Mouse (Mus musculus): ENCODE data around the gene Chst11.

Chst11 gene

DNA sequence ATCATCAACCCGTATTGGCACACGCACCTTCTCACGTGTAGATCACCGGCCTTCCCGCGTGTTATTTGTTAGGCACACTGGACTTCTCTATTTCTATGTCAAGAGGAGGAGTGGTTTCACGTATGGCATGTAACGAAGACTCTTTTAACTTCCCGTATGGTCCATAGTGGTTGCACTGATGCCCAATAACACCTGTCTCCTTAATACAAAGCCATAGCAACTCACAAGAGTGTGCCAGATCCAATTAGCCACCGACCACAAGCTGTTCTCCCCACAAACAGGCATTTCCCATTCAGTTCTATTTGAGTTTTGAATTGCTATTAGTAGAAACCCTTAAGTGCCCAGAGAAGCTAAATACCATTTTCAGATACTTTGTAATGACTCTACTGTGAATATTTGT is 234.9 kb downstream of the Chst11 start:
- DNase-seq, result no peak

DNA sequence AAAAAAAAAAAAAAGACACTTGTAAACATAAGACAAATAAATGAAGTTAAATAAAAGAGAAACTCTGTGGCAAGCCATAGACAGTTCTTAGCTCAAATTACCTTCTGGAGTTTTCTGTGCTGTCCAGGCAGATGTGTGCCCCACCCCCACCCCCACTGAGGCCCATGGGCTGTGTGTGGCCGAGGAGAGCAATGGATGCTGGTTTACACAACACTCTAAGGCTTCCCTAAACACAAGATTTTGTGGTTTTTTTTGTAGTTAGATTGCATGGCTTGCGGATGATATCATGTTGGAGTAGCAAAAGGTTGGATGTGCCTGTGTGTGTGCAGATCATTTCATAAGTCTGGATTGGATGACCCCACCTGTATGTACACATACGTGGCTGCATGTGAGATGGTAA is 235.5 kb downstream of the Chst11 start:
- DNase-seq, result no peak

DNA sequence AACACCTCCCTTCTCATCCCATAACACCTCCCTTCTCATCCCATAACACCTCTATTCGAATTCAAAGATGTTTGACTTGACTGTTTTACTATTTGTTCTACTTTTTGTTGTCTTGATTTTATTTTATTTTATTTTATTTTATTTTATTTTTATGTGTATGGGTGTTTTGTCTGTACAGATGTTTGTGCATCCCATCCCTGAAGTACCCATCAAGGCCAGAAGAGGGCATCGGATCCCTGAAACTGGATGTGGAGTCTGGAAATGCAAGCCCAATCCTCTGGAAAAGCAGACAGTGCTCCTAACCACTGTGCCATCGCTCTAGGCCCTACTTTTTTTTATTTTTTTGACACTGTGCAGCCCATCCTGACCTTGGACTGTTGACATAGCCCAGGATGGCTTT is 239.7 kb downstream of the Chst11 start:
- DNase-seq, result peak; percentile 36 to 48

DNA sequence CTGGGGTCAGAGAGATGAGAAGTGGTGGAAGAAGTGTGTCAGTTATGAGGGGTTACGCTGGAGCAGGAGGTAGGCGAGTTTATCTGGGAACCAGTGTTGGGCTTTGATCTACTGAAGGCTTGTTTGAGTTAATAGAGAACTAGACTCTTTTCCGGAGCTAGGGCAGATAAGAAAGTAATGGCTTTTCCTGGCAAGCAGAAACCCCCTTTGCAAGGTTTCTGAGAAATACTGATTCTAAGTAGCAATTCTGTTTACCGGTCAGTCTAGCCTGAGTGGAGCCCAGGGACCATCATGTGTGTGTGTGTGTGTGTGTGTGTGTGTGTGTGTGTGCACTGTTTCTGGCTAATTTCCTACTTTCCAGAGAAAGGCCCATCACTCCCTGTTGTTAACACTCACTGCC is 243.3 kb downstream of the Chst11 start:
- no peak for DNase-seq

DNA sequence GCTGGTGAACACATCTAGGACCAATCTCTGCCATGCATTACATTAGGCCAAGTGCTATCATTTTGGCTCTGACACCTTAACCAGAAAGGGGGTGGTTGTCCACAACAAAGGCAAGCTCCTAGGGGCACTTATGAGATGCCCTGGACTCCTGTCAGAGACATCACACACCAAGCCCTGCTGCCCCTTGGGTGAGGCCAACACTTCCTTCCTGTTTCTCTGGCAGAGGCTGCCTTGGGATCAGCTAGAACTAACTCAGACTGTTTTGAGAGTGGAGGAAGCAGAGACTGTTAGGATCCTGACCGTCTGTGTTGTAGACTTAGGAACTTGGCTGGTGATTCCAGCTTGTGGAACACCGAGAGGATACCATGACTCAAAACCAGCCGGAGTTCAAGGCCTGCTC is 248.7 kb downstream of the Chst11 start:
- DNase-seq, result no peak

DNA sequence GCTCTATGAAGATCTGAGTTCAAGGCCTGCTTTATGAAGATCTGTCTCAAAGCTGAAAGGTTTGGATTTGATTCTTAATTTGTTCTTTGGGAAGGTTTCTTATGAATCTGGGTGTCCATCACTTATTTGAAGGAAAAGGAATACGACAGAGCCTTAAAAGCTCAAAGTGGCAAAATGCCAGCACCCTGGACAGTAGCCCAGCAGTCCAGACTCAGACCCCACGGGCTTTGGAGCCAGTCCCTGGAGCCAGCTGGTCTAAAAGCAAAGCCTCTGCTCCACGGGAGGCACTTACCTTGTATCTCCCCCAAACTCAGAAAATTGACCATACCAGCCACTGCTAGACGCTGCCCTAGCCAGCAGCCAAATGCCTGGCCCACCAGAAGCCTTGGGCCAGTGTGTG is 249.1 kb downstream of the Chst11 start:
- DNase-seq, result peak in 1 of 2 experiments; percentile 35

DNA sequence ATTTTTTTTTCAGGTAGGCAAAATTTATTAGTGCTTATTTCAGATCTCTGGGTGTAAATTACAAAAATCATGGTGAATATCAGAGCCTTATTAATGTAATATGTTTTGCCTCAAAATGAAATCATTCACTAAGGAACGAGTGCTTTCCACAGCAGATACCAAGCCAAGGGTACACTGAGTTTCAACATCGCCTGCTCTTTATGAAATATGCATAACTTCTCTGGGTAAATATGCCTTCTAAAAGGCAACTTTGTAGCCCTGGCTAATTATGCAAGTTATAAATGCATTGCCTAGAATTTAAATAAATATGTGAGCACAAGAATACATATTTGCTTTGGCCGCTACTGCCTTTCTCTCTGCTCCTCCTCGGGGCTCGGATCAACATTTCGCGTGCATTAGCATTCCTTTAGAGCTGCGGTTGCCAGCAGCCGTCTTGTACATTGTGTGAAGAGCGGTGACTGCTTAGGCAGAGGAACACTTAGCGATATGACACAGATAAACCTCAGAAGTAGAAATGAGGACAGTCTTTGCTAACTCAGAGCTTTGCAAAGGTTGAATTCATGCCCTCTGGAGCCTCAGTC is 256.9 kb downstream of the Chst11 start:
- no peak for DNase-seq

DNA sequence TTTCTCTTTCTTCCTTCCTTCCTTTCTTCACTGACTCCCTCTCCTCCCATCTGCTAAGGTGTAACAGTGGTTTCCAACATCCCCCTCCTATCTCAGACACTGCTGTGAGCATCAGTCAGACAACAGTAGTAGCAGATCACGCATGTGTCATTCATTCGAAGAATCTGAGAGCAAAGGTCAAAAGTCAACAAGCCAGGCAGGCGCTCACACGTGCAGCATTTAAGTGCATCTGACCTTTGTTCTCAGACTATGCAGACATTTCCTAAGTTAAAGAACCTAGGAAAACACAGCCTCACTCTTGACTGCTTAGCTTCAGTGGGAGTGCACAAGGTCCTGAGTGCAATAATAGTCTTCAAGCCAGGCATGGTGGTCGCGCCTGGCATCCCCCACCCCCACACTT is 258.8 kb downstream of the Chst11 start:
- DNase-seq, result no peak
